Mouse (Mus musculus) stomach, embryonic 15.5 days (tissue): ENCODE measurements around the gene Phf3. TPM values are rescaled to one million over a fixed set of nuclear protein-coding genes. Genes with fewer than 3 reads are reported as not detected.
"Not testable (repeated sequence)": the region's sequence is repeated elsewhere in the genome, so short reads cannot be mapped to it uniquely, and the experiment has no call there.

Source experiments
- ATAC-seq: fragments of 200-750 bp; cut with Nextera tagmentation; 2 replicates; pipeline ENCODE4 v1.8.0; 2017; ENCODE audit warnings: low read depth, moderate number of reproducible peaks, moderate TSS enrichment; ENCODE audit not compliant: insufficient read depth, low FRiP score
- H3K27ac ChIP-seq: fragments of 300-500 bp; sonication (generic); 2 replicates; pipeline ENCODE4 v1.5.1; 2015; ENCODE audit warnings: mild to moderate bottlenecking, inconsistent platforms
- H3K27me3 ChIP-seq: fragments of 300-500 bp; sonication (generic); replicated peaks from 2 replicates; pipeline ENCODE4 v1.6.1; 2015; ENCODE audit warnings: inconsistent platforms
- H3K36me3 ChIP-seq: fragments of 300-500 bp; sonication (generic); 2 replicates; pipeline ENCODE4 v1.6.1; 2015; ENCODE audit warnings: inconsistent platforms
- H3K4me1 ChIP-seq: fragments of 300-500 bp; sonication (generic); 2 replicates; pipeline ENCODE4 v1.6.1; 2015; ENCODE audit warnings: inconsistent platforms
- H3K4me2 ChIP-seq: fragments of 300-500 bp; sonication (generic); 2 replicates; pipeline ENCODE4 v1.6.1; 2015; ENCODE audit warnings: mild to moderate bottlenecking, inconsistent platforms
- H3K4me3 ChIP-seq: fragments of 300-500 bp; sonication (generic); replicated peaks from 2 replicates; pipeline ENCODE4 v1.5.1; 2015; ENCODE audit warnings: inconsistent platforms
- H3K9ac ChIP-seq: fragments of 300-500 bp; sonication (generic); 2 replicates; pipeline ENCODE4 v1.6.1; 2015; ENCODE audit warnings: inconsistent platforms
- H3K9me3 ChIP-seq: fragments of 300-500 bp; sonication (generic); 2 replicates; pipeline ENCODE4 v1.6.1; 2016; ENCODE audit warnings: inconsistent platforms
- WGBS: fragments of 180-500 bp; shearing (Covaris S2); methylation state at CpG from one replicate; pipeline ENCODE4 v1.1.7; 2015; 5-methylcytosine and 5-hydroxymethylcytosine counted together
- polyA plus RNA-seq: library from polyadenylated mRNA; unstranded; fragments of >200 nt; fragmentation: Nextera tagmentation; extraction: Ambion mirVana; gene quantifications from 2 replicates; pipeline ENCODE4 v1.2.1, GENCODE M21; 2015

Gene Phf3
- 36.7 TPM in 2 replicates for polyA plus RNA-seq

DNA sequence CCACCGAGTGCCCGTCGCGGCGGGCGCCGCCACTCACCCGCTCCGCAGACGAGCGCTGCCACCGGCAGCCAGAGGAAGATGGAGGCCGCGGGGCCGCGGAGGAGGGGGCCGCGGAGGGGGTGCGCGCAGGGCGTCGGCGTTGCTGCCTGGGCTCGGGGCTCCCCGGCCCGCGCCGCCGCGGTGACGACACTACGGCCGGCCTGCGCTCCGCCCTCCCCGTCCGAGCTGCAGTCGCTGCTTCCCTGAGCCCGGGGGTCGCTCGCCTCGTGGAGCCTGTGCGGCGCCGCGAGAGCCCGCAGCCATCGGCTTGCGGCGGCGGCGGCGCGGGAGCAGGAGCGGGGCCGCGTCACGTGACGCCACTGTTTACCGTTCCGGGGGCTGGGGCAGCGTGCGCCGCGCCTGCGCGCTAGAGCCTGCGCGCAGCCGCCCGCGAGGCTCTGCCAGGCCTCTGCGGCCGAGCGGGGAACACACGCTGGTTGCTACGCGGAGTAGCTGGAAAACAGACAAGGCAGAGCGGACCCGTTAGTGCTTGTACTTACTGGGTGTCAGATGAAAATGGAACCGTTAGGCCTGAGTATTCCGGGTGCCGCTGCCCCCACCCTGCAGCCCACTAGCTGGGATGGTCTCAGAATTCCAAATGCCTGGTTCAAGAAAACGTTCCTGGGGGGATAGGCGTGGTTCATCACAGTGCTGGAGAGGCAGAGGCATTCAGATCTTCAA is at the start of gene Phf3:
TSS of gene Phf3 (minus strand) at position 381 of the 720 bp plus-strand sequence.
- H3K4me2 ChIP-seq, result peak within 1 kb of the TSS; percentile 66

DNA sequence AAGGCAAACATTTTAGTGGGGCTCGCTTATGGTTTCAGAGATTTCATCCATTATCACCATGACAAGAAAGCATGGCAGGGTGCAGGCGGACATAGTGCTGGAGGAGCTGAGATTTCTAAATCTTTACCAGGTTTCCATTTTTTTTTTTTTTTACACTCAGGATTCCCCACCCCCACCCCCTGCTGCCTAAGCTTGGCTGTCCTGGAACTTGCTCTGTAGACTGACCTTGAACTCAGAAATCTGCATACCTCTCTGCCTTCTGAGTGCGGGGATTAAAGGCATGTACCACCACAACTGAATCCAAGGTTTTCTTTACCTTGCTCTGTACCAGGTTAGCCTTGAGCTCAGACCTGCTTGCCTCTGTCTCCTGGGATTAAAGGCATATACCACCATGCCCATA is 48.5 kb upstream of the Phf3 start:
- Histone ChIP-seq H3K27me3 (no peaks in the 10 kb centered on the region), H3K4me1 (no peaks in the 10 kb centered on the region), H3K4me2 (no peak overlapping the region), H3K9me3 (0 out of 2 replicates have a peak, but pooled peaks cover 3% of the 10 kb centered on the region), H3K27ac (no peak overlapping the region), H3K4me3 (no peak overlapping the region), H3K9ac (no peak overlapping the region), H3K36me3 (no peaks in the 10 kb centered on the region)
- ATAC-seq, result no peak
- WGBS, result 81% methylated on average over 3 of the region's 3 CpGs

More for the DNA sequence above, at the start of gene Phf3:
- Histone ChIP-seq H3K9me3 (no peaks in the 10 kb centered on the region), H3K4me1 (0 out of 2 replicates have a peak, but pooled peaks cover 4% of the 10 kb centered on the region), H3K36me3 (no peaks in the 10 kb centered on the region), H3K4me3 (peak within 1 kb of the TSS; percentile 90), H3K9ac (peak within 1 kb of the TSS; percentile 94), H3K27ac (peak within 1 kb of the TSS; percentile 97), H3K27me3 (no peaks in the 10 kb centered on the region)
- peak; percentile 93 for ATAC-seq
- WGBS, result under 1% methylated on average over 84 of the region's 85 CpGs

DNA sequence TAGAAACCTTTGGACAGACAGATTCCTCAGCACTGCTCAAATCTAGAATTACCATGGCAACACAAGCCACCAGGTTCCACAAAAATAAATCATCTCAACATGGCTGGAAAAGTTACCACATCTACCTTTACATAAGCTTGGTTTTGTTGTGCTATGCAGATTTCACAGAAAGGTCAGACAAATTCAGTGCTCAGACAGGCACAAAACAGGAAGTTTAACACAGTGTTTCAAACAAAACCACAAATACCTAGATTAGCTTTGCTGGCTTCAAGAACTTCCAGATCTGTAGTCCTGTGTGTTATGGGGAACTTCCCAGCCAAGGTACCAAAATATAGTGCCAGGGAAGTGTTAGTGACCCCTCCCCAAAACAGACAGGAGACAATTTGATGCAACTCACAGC is 47.5 kb upstream of the Phf3 start:
- ATAC-seq, result no peak
- H3K27me3 ChIP-seq, result no peaks in the 10 kb centered on the region

DNA sequence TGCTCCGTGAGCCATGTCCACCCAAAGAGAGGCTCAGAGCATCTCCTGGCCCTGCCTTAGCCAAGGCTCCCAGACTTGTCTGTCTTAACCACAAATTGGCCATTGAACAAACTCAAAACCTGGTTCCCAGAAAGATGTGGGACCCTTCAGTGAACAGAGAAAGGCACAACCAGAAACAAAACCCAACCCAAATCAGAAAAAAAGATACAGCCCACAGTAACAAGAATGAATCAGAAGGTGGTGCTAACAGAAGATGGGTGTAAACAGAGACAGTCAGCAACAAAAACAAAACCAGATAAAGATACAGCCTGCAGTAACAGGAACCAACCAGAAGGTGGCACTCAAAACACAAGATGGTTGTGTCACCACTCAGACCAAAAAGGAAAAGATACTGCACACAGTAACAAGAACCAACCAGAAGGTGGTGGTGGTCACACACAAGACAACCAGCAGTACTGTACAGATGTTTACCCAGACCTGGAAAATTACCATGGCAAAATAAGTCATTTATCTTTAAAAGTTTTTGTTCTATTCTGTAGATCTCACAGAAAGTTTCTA is 47.0 kb upstream of the Phf3 start:
- ATAC-seq, result no peak

More for the DNA sequence above, 47.5 kb upstream of the Phf3 start:
- no peaks in the 10 kb centered on the region for H3K36me3 ChIP-seq
- H3K4me3 ChIP-seq, result no peak overlapping the region
- H3K27ac ChIP-seq, result no peak overlapping the region
- 0 out of 2 replicates have a peak, but pooled peaks cover 3% of the 10 kb centered on the region for H3K9me3 ChIP-seq
- no peak overlapping the region for H3K9ac ChIP-seq
- H3K4me1 ChIP-seq, result no peaks in the 10 kb centered on the region
- H3K4me2 ChIP-seq, result no peak overlapping the region

DNA sequence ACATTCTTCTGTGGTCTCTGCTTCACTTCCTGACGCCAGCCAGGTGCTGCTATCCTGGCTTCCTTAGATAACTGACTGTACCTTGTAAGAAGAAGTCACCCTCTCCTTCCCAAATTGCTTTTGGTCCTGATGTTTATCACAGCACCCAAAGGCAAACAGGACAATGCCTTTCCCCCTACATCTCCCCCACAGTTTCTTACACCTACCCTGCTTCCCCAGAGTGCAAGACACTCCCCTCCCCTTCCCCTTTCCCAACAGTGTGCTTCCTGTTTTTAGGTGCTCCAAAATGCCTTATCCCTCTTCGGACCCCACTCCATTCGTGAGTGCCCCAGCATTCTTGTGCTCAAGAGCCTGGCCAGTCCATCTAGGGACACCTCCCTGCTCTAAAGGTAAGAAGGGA is 36.5 kb upstream of the Phf3 start:
- no peaks in the 10 kb centered on the region for H3K9me3 ChIP-seq
- no peaks in the 10 kb centered on the region for H3K36me3 ChIP-seq
- no peak for ATAC-seq
- no peak overlapping the region for H3K9ac ChIP-seq
- no peak overlapping the region for H3K27ac ChIP-seq
- no peaks in the 10 kb centered on the region for H3K27me3 ChIP-seq
- H3K4me1 ChIP-seq, result no peaks in the 10 kb centered on the region
- no peak overlapping the region for H3K4me3 ChIP-seq
- no peak overlapping the region for H3K4me2 ChIP-seq
- 60% methylated on average over 3 of the region's 3 CpGs for WGBS

More for the DNA sequence above, 47.0 kb upstream of the Phf3 start:
- no peaks in the 10 kb centered on the region for H3K36me3 ChIP-seq
- H3K27ac ChIP-seq, result no peak overlapping the region
- no peak overlapping the region for H3K9ac ChIP-seq
- no peaks in the 10 kb centered on the region for H3K4me1 ChIP-seq
- 0 out of 2 replicates have a peak, but pooled peaks cover 3% of the 10 kb centered on the region for H3K9me3 ChIP-seq
- H3K4me2 ChIP-seq, result no peak overlapping the region
- no peak overlapping the region for H3K4me3 ChIP-seq
- 91% methylated on average over 1 of the region's 1 CpGs for WGBS
- H3K27me3 ChIP-seq, result no peaks in the 10 kb centered on the region

DNA sequence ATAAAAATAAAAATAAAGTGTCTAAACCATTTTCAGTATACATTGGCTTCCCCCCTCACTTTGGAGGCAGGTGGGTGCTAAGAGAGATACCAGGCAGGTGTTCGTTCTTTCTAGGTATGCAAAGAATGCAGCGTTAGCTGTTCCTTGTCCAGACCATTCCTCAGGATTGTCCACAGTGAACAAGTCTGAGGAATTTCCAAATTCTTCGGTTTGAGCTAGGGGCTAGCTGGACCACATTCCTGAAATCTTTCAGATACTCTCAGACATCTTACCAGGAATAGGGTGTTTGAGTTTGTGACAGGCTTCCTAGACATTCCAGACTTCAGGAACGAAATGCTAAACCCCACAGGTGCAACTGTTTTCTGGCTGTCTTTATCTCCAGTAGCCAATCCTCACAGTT is 35.1 kb upstream of the Phf3 start:
- no peaks in the 10 kb centered on the region for H3K9me3 ChIP-seq
- H3K36me3 ChIP-seq, result no peaks in the 10 kb centered on the region
- WGBS, result 49% methylated on average over 4 of the region's 4 CpGs
- no peak overlapping the region for H3K9ac ChIP-seq
- H3K27ac ChIP-seq, result no peak overlapping the region
- no peak for ATAC-seq
- H3K4me1 ChIP-seq, result no peaks in the 10 kb centered on the region
- no peak overlapping the region for H3K4me2 ChIP-seq
- no peaks in the 10 kb centered on the region for H3K27me3 ChIP-seq
- no peak overlapping the region for H3K4me3 ChIP-seq

DNA sequence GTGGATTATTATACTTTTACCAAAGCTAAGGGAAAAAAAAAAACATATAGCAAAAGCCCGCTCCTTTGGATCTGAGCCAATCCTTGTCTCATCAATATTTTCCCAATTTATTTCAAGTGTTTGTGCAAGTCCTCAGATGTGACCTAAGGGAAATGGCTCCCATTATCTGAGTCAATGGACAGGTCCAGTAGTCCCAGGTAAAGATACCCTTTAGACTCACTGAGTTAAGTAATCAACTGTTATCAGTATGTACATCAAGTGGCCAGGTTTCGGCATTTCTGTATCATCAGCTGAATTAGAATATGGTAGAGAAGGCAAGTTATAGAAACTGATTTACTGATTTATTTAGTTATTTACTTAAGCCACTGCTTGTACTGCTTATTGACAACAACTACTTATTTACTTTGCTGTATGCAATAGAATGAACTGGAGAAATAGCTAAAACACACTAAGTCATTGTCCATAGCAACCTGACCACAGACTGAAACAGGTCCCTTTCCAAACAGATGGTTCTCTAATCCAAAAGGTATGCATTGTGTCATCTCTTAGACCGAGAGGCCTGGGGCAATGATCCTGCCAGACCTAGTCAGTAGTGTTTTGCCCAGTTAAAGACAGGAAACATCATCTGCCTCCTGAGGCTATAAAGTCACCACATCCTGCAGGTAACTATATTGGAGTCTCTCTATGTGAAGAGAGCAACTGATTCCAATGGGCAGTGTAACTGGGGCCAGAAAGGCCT is 29.9 kb upstream of the Phf3 start:
- H3K27ac ChIP-seq, result no peak overlapping the region

DNA sequence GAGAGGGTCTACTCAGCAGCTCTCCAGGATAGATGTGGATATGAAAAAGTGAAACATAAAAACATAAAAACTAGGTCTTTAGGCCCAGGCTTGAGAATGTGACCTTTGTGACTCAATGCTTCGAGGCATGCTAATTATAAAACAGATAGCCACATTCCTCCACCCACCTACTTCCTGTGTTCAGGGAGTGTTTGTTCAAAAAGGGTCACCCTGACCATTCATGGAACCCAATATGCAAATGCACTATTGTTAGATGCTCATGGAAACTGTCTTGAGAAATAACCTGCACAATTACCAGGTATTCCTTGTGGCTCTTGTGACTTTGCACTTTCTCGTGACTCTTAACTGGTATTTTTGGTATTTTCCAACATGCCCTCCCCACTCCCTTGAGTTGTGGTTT is 25.0 kb upstream of the Phf3 start:
- WGBS, result 64% methylated on average over 2 of the region's 2 CpGs
- H3K9ac ChIP-seq, result no peak overlapping the region
- H3K4me2 ChIP-seq, result no peak overlapping the region
- no peaks in the 10 kb centered on the region for H3K36me3 ChIP-seq
- no peak overlapping the region for H3K4me3 ChIP-seq
- no peaks in the 10 kb centered on the region for H3K4me1 ChIP-seq
- ATAC-seq, result no peak
- H3K27me3 ChIP-seq, result no peaks in the 10 kb centered on the region
- no peaks in the 10 kb centered on the region for H3K9me3 ChIP-seq
- H3K27ac ChIP-seq, result no peak overlapping the region

More for the DNA sequence above, 29.9 kb upstream of the Phf3 start:
- Histone ChIP-seq H3K9me3 (no peaks in the 10 kb centered on the region), H3K4me2 (no peak overlapping the region), H3K4me3 (no peak overlapping the region), H3K27me3 (no peaks in the 10 kb centered on the region), H3K36me3 (no peaks in the 10 kb centered on the region), H3K4me1 (no peaks in the 10 kb centered on the region), H3K9ac (no peak overlapping the region)
- no peak for ATAC-seq
- 75% methylated on average over 3 of the region's 3 CpGs for WGBS

DNA sequence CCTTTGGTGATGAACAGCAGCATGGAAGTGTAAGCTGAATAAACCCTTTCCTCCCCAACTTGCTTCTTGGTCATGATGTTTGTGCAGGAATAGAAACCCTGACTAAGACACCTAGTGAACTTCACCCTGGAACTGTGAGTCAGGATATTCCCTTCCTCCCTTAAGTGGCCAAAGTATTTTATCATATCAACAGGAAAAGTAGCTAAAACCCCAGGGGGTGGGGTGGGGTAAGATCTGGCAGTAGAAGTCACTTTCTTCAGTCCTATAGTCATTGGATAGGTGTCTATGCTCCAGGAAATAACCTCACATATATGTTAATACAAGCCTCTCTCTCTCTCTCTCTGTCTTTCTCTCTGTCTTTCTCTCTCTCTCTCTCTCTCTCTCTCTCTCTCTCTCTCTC is 21.6 kb upstream of the Phf3 start:
- H3K36me3 ChIP-seq, H3K27ac ChIP-seq, H3K9me3 ChIP-seq, H3K9ac ChIP-seq, H3K4me3 ChIP-seq, H3K27me3 ChIP-seq, H3K4me1 ChIP-seq, ATAC-seq, H3K4me2 ChIP-seq: not testable (repeated sequence)

DNA sequence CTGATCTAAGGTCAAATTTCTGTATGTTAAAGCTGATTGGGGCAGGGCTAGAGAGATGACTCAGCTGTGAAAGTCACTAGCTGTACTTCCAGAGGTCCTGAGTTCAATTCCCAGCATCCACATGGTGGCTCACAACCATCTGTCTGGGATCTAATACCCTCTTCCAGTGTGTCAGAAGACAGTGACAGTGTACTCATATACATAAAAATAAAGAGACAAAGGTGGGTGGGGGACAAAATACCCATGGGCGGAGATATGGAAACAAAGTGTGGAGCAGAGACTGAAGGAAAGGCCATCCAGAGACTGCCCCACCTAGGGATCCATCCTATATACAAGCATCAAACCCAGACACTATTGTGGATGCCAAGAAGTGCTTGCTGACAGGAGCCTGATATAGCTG is 10.1 kb upstream of the Phf3 start:
- H3K27ac ChIP-seq, ATAC-seq, H3K9ac ChIP-seq, H3K4me3 ChIP-seq, H3K36me3 ChIP-seq, H3K9me3 ChIP-seq, H3K4me1 ChIP-seq, H3K4me2 ChIP-seq, H3K27me3 ChIP-seq: not testable (repeated sequence)
- WGBS, result 96% methylated on average over 1 of the region's 1 CpGs

DNA sequence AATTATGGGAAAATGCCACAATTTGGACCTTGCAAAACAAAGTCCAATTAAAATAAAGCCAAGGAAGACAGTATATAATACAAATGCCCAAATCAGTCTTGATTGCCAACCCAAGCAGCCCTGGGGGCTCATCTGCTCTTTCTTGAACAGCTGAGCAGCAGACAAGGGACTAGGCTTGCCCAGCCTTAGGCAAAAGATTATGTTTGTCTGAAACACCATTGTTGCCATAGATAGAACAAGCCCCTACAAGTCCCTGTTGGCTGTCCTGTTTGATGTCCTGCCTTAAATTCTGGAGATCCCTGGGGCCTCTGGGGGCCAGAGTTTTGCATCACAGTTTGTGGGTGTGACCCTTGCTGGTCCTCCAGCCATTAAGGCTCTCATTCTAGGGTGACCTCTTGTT is 2.0 kb upstream of the Phf3 start:
- no peak overlapping the region for H3K9ac ChIP-seq
- ATAC-seq, result no peak
- H3K27ac ChIP-seq, result no peak overlapping the region
- 0 out of 2 replicates have a peak, but pooled peaks cover 4% of the 10 kb centered on the region for H3K4me1 ChIP-seq
- H3K4me2 ChIP-seq, result no peak overlapping the region
- H3K27me3 ChIP-seq, result no peaks in the 10 kb centered on the region
- no peaks in the 10 kb centered on the region for H3K36me3 ChIP-seq
- no peak overlapping the region for H3K4me3 ChIP-seq
- no peaks in the 10 kb centered on the region for H3K9me3 ChIP-seq
